Mouse (Mus musculus): ENCODE data around the gene 1700029F12Rik.
A peak's percentile ranks its signal among the peaks of the same experiment; 100 is the strongest.

The 1700029F12Rik gene

GRCm38 (mm10) chr13:97020122-97020521 is 14.0 kb downstream of the 1700029F12Rik start:
- DNase-seq: no peak

GRCm38 (mm10) chr13:97017711-97018110 is 16.5 kb downstream of the 1700029F12Rik start:
- DNase-seq: no peak

- DNase-seq: no peak
These were observed 19.8 kb downstream of the 1700029F12Rik start for GRCm38 (mm10) chr13:97014366-97014765.

- peak in 1 of 2 experiments; percentile 0 for DNase-seq
These were observed 25.7 kb downstream of the 1700029F12Rik start for GRCm38 (mm10) chr13:97008266-97009153.

- DNase-seq: no peak
These were observed 26.5 kb downstream of the 1700029F12Rik start for GRCm38 (mm10) chr13:97007501-97008265.

- DNase-seq: no peak
These were observed 27.4 kb downstream of the 1700029F12Rik start for GRCm38 (mm10) chr13:97006784-97007183.

GRCm38 (mm10) chr13:96997080-96997479 is 37.1 kb downstream of the 1700029F12Rik start:
- no peak for DNase-seq

GRCm38 (mm10) chr13:96995243-96995642 is 38.9 kb downstream of the 1700029F12Rik start:
- no peak for DNase-seq

- no peak for DNase-seq
These were observed 40.7 kb downstream of the 1700029F12Rik start for GRCm38 (mm10) chr13:96993291-96993989.

GRCm38 (mm10) chr13:96990561-96991265 is 43.4 kb downstream of the 1700029F12Rik start:
- DNase-seq: no peak

GRCm38 (mm10) chr13:96990045-96990444 is 44.1 kb downstream of the 1700029F12Rik start:
- no peak for DNase-seq

GRCm38 (mm10) chr13:96989129-96989528 is 45.0 kb downstream of the 1700029F12Rik start:
- no peak for DNase-seq

- DNase-seq: no peak
These were observed 48.4 kb downstream of the 1700029F12Rik start for GRCm38 (mm10) chr13:96985599-96986275.

GRCm38 (mm10) chr13:96984688-96985087 is 49.5 kb downstream of the 1700029F12Rik start:
- DNase-seq: no peak

GRCm38 (mm10) chr13:96983251-96984126 is 50.7 kb downstream of the 1700029F12Rik start:
- DNase-seq: no peak

- no peak for DNase-seq
These were observed 53.6 kb downstream of the 1700029F12Rik start for GRCm38 (mm10) chr13:96980561-96980960.

GRCm38 (mm10) chr13:96976986-96977595 is 57.1 kb downstream of the 1700029F12Rik start:
- DNase-seq: no peak

- DNase-seq: no peak
These were observed 60.8 kb downstream of the 1700029F12Rik start for GRCm38 (mm10) chr13:96973318-96973717.

Data from B cell, adult 2 months (primary cell).